Mouse (Mus musculus) retina, postnatal 1 day (tissue): ENCODE measurements around the gene Phospho1.

Experiments
- DNase-seq: peaks from one replicate; pipeline ENCODE4 v3.0.0-alpha.2; 2012

Phospho1 gene

DNA sequence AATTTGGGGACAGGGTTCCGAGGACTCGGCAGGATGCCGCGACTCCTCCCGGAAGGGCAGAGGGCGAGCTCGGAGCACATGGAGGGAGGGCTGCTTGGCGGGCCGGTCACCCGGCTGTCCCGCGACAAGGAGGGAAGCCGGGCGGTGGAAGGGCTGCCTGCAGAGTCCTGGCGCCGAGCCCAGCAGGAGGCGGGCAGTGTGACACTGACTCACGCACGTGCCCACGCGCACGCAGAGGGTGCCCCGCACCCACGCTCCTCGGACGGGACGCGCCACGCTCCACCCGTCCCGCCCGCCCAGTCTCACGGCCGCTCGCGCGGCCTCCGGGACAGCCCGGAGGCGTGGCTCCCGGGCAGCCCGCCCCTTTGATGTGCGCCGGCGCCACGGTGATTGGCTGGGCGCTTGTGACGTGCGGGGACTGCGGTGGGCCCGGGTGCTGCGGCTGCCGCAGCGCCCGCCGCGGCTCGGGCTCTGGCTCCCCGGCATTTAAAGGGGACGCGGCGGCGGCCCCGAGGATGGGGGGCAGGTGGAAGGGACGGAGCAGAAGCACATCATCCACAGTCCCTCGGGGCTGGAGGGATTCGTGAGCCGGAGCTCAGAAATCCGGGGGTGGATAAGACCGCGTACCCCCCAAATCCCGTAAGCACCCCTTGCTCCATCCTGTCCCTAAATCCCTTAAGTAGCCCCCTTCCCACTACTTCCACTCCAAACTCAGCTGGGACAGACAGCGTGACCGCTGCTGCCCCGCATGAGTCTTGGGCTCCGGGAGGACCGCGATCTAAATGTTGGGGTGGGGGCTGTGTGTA is at the start of gene Phospho1:
Gene Phospho1 (plus strand): TSS at position 429 of the 806 bp plus-strand sequence.
- peak; percentile 95 for DNase-seq

DNA sequence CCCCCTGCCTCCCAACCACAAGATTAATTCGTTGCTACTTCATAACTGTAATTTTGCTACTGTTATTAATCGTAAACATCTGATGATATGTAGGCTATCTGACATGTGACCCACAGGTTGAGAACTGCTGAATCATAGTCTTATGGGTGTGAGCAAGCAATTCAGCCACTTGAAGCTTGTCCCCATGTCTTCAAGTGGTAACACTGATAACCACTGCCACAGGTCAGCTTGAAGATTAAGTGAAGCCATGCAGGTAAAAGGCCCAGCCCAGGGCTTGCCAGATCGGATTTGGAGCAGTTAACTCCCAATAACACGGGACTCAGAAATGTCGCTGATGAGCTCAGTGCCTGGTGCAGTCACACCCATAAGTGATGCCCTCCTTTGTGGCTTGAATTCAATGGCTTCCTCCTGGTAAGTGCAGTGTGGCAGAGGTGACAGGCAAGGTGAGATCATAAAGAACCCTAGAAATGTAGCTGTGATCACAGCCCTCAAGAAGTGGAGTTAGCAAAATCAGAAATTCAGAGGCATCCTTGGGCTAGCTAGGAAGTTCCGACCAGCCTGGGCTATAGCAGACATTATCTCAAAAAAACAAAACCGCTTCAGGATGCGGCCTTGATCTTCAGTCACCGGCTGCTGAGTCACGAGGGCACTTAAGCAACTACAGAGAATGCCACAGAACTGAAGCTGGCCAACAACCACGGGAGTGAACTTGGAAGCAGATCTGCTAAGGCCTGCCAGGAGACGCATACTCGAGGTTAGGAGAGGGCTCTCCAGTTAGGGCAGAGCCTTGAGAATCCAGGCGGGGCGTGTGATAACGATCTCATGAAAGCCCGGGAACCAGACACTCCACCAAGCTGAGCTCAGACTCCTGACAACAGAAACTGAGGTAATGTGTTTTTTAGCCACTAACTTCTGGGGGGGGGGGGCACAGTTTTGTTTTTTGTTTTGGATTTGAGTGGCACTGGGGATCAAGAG is 46.7 kb upstream of the Phospho1 start:
- DNase-seq, result no peak

- peak; percentile 36 for DNase-seq
These were observed 45.5 kb upstream of the Phospho1 start for GRCm38 (mm10) chr11:95778831-95779251.

DNA sequence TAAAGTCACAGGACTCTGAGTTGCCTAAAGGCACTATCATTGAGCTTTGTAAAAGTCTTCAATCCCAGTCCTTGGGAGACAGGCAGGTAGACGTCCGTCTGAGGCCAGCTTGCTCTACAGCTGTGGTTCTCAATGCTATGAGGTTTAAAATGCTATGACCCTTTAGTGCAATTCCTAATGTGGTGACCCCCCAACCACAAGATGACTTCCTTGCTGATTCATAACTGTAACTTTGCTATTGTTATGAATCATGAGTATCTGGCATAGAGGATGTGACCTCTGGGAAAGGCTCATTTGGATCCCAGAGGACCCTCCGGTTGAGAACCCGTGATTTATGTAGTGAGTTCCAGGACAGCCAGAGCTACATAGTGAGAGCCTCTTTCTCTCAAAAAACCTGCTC is 44.9 kb upstream of the Phospho1 start:
- no peak for DNase-seq

DNA sequence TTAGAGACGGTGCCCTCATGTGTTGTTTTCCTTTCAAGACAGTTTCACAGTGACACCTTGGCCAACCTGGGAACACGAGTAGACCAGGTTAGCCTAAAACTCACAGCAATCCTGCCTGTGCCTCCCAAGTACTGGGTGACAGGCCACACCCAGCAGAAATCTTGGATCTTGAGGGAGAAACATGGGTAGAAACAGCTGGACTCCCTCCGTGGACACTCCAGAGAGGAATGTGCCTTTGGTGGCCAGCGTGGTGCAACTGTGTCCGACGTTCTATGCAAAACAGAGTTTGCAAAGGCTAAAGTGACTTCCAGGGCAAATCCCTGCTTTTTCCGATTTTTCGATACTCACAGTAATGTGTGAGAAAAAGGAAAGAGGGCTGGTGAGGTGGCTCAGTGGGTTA is 43.8 kb upstream of the Phospho1 start:
- DNase-seq, result no peak

- no peak for DNase-seq
These were observed 42.7 kb upstream of the Phospho1 start for GRCm38 (mm10) chr11:95781557-95781956.

- no peak for DNase-seq
These were observed 40.8 kb upstream of the Phospho1 start for GRCm38 (mm10) chr11:95783457-95783856.

- no peak for DNase-seq
These were observed 40.3 kb upstream of the Phospho1 start for GRCm38 (mm10) chr11:95783958-95784357.

- no peak for DNase-seq
These were observed 38.6 kb upstream of the Phospho1 start for GRCm38 (mm10) chr11:95785675-95786074.

DNA sequence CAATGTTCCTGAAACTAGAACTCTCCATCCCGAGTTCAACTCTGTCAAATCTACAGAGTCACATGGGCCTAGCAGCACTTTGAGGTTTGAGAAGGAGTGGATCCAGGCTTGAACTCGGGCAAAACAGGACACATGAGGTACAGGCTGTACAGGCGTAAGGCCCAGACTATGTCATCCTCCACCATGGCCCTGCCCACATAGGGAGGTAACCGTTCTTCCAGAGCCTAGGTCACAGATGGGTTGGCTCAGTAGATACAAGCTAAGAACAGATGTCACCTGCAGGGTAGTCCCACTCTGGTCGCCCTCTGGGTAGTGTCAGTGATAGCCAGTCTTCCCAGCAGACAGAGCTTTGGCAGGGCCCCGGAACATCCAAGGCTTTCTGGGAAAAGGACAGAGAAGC is 37.8 kb upstream of the Phospho1 start:
- DNase-seq, result no peak

- no peak for DNase-seq
These were observed 34.8 kb upstream of the Phospho1 start for GRCm38 (mm10) chr11:95789451-95789891.

- DNase-seq, result no peak
These were observed 32.5 kb upstream of the Phospho1 start for GRCm38 (mm10) chr11:95791787-95792186.

DNA sequence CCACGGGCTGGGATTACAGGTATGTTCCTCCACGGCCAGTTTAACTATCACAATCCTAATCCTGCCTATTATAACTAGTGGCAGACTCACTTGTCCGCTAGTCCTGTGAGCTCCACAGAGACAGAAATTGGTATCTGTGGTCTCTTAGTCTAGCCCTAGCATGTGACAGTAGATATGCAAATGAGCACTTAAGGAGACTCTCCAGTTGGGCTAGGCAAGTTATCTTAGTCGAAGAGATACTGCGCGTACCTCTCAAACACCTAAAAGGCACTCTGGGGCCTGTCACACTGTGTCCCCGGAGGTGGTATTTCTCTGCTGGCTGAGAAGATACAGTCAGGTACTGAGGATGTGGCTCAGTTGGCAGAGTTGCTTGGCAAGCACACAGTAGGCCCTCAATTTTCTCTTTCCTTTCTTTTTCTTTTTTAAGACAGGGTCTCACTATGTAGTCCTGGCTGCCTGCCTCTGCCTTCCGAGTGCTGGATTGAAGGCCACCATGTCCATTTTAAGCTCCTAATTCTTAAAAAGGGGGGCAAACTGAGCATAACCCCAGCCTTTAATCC is 31.3 kb upstream of the Phospho1 start:
- DNase-seq, result no peak

DNA sequence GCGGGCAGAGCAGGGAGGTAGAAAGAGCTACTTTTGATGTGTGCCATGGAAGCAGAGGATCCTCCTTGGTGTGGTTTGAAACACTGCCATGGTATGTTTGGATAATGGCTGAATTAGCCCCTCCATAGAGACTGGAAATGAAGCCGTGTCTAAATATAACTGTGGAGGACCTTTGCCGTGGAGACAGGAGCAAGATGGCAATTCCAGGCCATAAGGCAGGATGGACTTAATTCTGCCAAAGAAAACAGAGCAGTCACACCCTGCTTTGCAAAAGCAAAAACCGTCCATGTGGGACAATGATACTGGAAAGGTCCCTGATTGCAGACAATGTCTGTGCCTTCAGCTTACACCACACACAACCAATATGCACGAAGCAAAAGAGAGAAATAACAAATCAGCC is 30.1 kb upstream of the Phospho1 start:
- no peak for DNase-seq

DNA sequence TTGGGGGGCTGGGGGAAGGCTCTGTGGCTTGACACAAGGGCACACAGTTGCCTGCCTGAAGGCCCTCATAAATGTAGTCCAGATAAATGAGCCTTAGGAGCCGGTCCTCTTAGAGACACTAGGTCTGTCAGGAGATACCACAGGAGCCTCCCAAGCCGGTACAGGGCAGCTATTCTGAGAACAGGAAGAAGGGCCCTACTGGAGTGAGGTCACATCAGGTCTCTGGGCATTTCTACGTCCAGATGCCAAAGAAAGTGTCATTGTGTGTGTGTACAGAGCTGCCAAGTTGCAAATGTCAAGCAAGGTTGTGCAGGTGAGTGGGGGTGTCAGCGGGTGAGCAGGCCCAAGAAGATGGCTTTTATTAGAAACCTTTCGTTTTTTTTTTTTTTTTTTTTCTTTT is 28.7 kb upstream of the Phospho1 start:
- DNase-seq, result no peak

DNA sequence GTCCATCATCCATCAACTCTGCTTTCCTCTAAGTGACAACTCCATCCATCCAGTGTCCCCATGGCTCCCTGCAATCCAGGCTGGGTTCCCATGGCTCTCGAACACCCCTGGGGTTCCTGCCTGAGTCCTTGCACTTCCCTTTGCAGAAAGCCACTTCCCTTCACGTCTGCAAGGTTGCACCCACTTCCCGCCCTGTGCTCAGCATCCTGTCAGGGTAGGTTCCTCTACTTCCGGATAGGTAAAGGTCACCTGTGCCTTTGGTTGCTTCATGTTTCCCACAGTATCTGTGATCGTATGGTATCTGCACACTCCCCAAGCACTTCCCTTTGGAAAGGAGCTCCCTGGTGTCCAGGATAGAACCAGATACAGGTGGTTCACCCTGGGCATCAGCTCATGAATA is 19.3 kb upstream of the Phospho1 start:
- no peak for DNase-seq

GRCm38 (mm10) chr11:95805527-95805926 is 18.8 kb upstream of the Phospho1 start:
- no peak for DNase-seq

DNA sequence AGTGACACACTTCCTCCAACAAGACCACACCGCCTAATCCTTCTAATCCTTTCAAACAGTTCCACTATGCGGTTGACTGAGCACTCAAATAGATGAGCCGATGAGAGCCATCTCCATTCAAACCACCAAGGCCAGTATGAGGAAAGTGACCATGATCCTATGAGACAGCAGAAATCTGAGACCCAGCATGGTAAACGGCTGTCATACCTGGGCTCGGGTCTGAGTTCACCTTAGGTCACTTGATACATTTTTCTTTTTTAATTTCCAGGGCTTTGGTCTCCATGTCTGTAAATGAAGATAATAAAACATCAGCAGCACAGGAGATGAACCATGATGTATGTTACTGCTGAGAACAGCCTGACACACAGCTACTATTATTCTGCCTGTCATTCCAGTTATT is 16.4 kb upstream of the Phospho1 start:
- no peak for DNase-seq

DNA sequence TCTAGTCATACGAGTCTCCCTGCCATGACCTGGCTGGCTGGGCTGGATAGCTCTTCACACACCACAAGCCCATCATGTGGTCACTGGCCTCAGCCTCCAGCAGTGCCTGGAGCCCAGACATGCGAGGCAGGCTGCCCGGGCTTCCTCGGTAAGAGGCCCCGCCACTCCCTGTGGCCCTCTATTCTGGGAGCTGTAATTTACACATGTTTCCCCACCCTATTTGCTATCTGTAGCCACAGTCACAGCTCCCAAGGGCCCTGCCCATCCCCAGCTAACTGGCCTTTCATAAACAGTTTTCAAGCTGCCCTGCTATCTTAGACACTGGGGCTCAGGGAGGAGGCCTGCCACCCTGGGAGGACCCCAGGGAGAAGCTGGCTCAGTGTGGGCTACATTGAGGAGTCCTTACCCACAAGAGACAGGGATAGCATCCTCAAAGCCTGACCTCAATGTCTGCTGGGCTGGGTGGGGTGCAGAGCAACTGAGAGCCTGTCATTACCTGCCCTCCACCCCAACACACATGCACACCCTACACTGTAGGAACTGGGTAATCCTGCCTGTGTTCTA is 15.8 kb upstream of the Phospho1 start:
- no peak for DNase-seq

- DNase-seq, result no peak
These were observed 14.7 kb upstream of the Phospho1 start for GRCm38 (mm10) chr11:95809603-95810002.

- DNase-seq, result no peak
These were observed 13.5 kb upstream of the Phospho1 start for GRCm38 (mm10) chr11:95810828-95811227.

- no peak for DNase-seq
These were observed 12.6 kb upstream of the Phospho1 start for GRCm38 (mm10) chr11:95811741-95812140.

DNA sequence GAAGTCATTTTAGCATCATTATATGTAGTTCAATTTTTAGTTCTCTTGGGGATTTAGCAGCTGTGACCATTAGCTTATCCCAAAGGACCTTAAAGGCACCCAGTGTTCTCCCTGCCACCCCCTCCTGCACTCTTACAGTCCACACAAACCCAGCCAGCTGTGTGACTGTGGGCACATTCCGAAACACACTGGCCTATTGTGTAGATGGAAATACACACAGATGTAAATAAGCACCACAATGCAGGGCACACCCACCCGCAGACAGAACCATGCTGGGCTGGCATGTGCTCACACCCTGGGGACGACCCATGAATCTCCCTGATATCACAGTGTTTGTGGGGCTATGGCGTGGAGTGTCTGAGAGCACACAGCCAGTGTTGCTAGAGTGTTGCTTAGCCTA is 12.1 kb upstream of the Phospho1 start:
- no peak for DNase-seq
